Mouse (Mus musculus) stomach, embryonic 14.5 days (tissue): ENCODE data around the gene Pde1b. TPM values are rescaled to one million over a fixed set of nuclear protein-coding genes. Genes with fewer than 3 reads are reported as not detected.

Experiments used
- ATAC-seq: fragments of 200-750 bp; cut with Nextera tagmentation; 2 replicates; pipeline ENCODE4 v1.8.0; 2017; ENCODE audit warnings: low read depth, moderate TSS enrichment; ENCODE audit not compliant: insufficient number of reproducible peaks, insufficient read depth, low FRiP score
- H3K27ac ChIP-seq: fragments of 300-500 bp; sonication (generic); 2 replicates; pipeline ENCODE4 v1.5.1; 2014; ENCODE audit warnings: mild to moderate bottlenecking, low read length, moderate library complexity, mixed read lengths
- H3K27me3 ChIP-seq: fragments of 300-500 bp; sonication (generic); 2 replicates; pipeline ENCODE4 v1.6.1; 2014; ENCODE audit warnings: low read length, control low read depth, mixed read lengths; ENCODE audit not compliant: control insufficient read depth, insufficient read depth
- H3K36me3 ChIP-seq: fragments of 300-500 bp; sonication (generic); 2 replicates; pipeline ENCODE4 v1.6.1; 2014; ENCODE audit warnings: mild to moderate bottlenecking, control low read depth, low read length, moderate library complexity, mixed read lengths; ENCODE audit not compliant: control insufficient read depth, insufficient read depth
- H3K4me1 ChIP-seq: fragments of 300-500 bp; sonication (generic); 2 replicates; pipeline ENCODE4 v1.6.1; 2014; ENCODE audit warnings: low read length, control low read depth, mixed read lengths; ENCODE audit not compliant: control insufficient read depth, insufficient read depth
- H3K4me2 ChIP-seq: fragments of 300-500 bp; sonication (generic); replicated peaks from 2 replicates; pipeline ENCODE4 v1.6.1; 2014; ENCODE audit warnings: low read depth, low read length, control low read depth
- H3K4me3 ChIP-seq: fragments of 300-500 bp; sonication (generic); 2 replicates; pipeline ENCODE4 v1.5.1; 2014; ENCODE audit warnings: low read depth, low read length, control low read depth
- H3K9ac ChIP-seq: fragments of 300-500 bp; sonication (generic); replicated peaks from 2 replicates; pipeline ENCODE4 v1.6.1; 2014; ENCODE audit warnings: low read depth, mild to moderate bottlenecking, control low read depth, low read length, moderate library complexity, mixed read lengths
- H3K9me3 ChIP-seq: fragments of 300-500 bp; sonication (generic); 2 replicates; pipeline ENCODE4 v1.6.1; 2016; ENCODE audit warnings: low read depth, low read length, control low read depth; ENCODE audit not compliant: control insufficient read depth
- WGBS: fragments of 180-500 bp; shearing (Covaris S2); extraction: QIAGEN DNeasy Blood & Tissue Kit; methylation state at CpG from one replicate; pipeline ENCODE4 v1.1.7; 2014; 5-methylcytosine and 5-hydroxymethylcytosine counted together
- polyA plus RNA-seq: library from polyadenylated mRNA; unstranded; fragments of >200 nt; fragmentation: Nextera tagmentation; extraction: Ambion mirVana; gene quantifications from 2 replicates; pipeline ENCODE4 v1.2.1, GENCODE M21; 2014

The Pde1b gene
- polyA plus RNA-seq, 1 experiment from 2014 or later: 15.8 TPM

DNA sequence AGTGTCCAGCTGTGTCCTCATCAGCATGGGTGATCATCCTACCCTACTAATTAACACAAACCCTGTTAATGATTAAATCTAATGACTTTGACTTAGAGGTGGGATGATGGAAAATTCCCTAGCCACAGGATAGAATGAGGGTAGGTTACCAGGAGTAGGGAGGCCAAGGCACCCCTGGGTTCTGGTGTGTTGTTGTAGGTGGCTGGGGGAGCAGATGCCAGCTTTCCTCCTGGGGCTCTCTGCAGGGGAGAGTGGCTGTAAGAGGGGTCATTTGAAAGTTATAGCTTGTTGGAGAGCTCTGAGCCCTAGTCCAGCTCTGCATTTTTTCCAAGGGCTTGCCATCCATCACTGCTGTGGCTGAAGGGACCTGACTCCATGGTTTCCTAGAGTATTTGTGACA, 39.7 kb downstream of the Pde1b start:
- Histone ChIP-seq H3K9ac (no peak overlapping the region), H3K27ac (no peak overlapping the region), H3K4me3 (no peak overlapping the region), H3K27me3 (no peaks in the 10 kb centered on the region; the same call in 1 of the 2 replicates), H3K4me2 (no peak overlapping the region), H3K36me3 (no peaks in the 10 kb centered on the region), H3K4me1 (no peaks in the 10 kb centered on the region), H3K9me3 (no peaks in the 10 kb centered on the region)
- ATAC-seq: no peak

GRCm38 (mm10) chr15:103547983-103548382, 45.1 kb downstream of the Pde1b start:
- Histone ChIP-seq H3K9me3 (no peaks in the 10 kb centered on the region), H3K4me2 (no peak overlapping the region), H3K27me3 (no peaks in the 10 kb centered on the region), H3K27ac (no peak overlapping the region), H3K36me3 (no peaks in the 10 kb centered on the region), H3K4me1 (no peaks in the 10 kb centered on the region), H3K4me3 (no peak overlapping the region), H3K9ac (no peak overlapping the region)
- no peak for ATAC-seq
- WGBS: 75% methylated on average over 3 of the region's 3 CpGs

- H3K4me2 ChIP-seq: no peak overlapping the region
- no peak for ATAC-seq
- 88% methylated on average over 1 of the region's 1 CpGs for WGBS
Measured at GRCm38 (mm10) chr15:103549475-103549874, 46.6 kb downstream of the Pde1b start.

GRCm38 (mm10) chr15:103551053-103551452, 48.2 kb downstream of the Pde1b start:
- 15% methylated on average over 1 of the region's 1 CpGs for whole genome bisulfite sequencing

More at GRCm38 (mm10) chr15:103549475-103549874, 46.6 kb downstream of the Pde1b start:
- no peaks in the 10 kb centered on the region for H3K4me1 ChIP-seq
- H3K36me3 ChIP-seq: no peaks in the 10 kb centered on the region
- no peaks in the 10 kb centered on the region for H3K9me3 ChIP-seq
- no peak overlapping the region for H3K27ac ChIP-seq
- H3K4me3 ChIP-seq: no peak overlapping the region
- no peaks in the 10 kb centered on the region for H3K27me3 ChIP-seq
- H3K9ac ChIP-seq: no peak overlapping the region

DNA sequence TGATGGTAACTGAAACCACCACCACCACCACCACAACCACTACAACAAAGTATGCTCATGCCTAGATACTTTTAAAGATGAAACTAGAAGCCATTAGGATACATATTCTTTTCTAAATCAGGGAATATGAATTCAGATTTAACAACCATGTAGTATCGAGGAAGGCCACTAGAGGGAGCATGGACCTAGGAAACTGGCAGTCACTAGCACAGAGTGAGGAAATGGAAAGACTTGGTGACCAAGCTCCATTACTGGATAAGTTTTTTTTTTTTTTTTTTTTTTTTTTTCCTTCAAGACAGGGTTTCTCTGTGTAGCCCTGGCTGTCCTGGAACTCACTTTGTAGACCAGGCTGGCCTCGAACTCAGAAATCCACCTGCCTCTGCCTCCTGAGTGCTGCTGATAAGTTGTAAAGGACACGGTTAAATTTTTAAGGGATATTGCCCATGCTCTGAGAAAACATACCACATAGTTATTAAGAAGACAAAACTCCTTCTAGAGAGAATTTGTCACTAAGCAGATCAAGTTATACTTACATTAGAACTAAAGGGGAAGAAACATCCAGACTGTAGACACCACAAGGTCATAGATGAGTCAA, 49.4 kb downstream of the Pde1b start:
- Histone ChIP-seq H3K4me3 (no peak overlapping the region), H3K4me2 (no peak overlapping the region), H3K27me3 (no peaks in the 10 kb centered on the region), H3K9ac (no peak overlapping the region), H3K36me3 (no peaks in the 10 kb centered on the region), H3K27ac (no peak overlapping the region), H3K9me3 (no peaks in the 10 kb centered on the region), H3K4me1 (no peaks in the 10 kb centered on the region)
- 40% methylated on average over 3 of the region's 3 CpGs for WGBS
- no peak; the same call in 1 of the 2 replicates for ATAC-seq

More at GRCm38 (mm10) chr15:103551053-103551452, 48.2 kb downstream of the Pde1b start:
- no peaks in the 10 kb centered on the region for H3K27me3 ChIP-seq
- H3K27ac ChIP-seq: no peak overlapping the region
- no peaks in the 10 kb centered on the region for H3K36me3 ChIP-seq
- ATAC-seq: no peak
- no peak overlapping the region for H3K9ac ChIP-seq
- no peaks in the 10 kb centered on the region for H3K4me1 ChIP-seq
- no peak overlapping the region for H3K4me2 ChIP-seq
- H3K9me3 ChIP-seq: no peaks in the 10 kb centered on the region
- H3K4me3 ChIP-seq: no peak overlapping the region

DNA sequence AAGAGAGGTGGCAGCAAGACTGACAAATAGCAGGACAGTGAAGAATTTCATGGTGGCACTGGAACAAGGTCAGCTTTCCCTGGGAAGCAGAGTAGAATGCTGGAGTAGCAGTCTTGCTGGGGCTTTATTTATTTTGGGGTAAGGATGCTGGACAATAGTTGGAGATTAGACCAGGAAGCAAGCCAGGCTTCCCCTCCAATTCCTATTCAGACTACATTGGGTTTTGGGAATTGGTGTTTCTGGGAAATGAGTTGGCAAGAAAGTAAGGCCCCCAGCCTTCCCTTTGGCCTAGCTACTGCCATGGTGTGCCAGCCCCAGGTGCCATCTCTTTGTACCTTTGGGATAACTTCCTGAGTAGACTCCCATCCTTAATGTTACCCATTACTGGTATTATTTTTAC, 62.1 kb downstream of the Pde1b start, which contains the start of gene Glycam1:
Glycam1 (minus strand) TSS at position 101 of the 400 bp plus-strand sequence.
- no peak within 1 kb of the TSS for H3K27ac ChIP-seq
- no peaks in the 10 kb centered on the region for H3K36me3 ChIP-seq
- no peaks in the 10 kb centered on the region for H3K4me1 ChIP-seq
- no peaks in the 10 kb centered on the region for H3K27me3 ChIP-seq
- no peak within 1 kb of the TSS for H3K4me3 ChIP-seq
- ATAC-seq: no peak
- H3K9me3 ChIP-seq: no peaks in the 10 kb centered on the region
- H3K4me2 ChIP-seq: no peak within 1 kb of the TSS
- no peak within 1 kb of the TSS for H3K9ac ChIP-seq

Other genes starting within 250 kb of the Pde1b start
- 1.9 and 2.0 TPM in 2 replicates for gene Nfe2, start 244.6 kb upstream of the Pde1b start, polyA plus RNA-seq
- gene Copz1, start 230.3 kb upstream of the Pde1b start, polyA plus RNA-seq: 281 and 289 TPM in 2 replicates
- 0.24 and 0.46 TPM in 2 replicates for gene Gpr84, start 192.4 kb upstream of the Pde1b start, polyA plus RNA-seq
- gene Zfp385a, start 162.9 kb upstream of the Pde1b start, polyA plus RNA-seq: 11.1 and 11.7 TPM in 2 replicates
- 67.5 and 71.2 TPM in 2 replicates for gene Itga5, start 136.3 kb upstream of the Pde1b start, polyA plus RNA-seq
- gene Gtsf1, start 72.6 kb upstream of the Pde1b start, polyA plus RNA-seq: not detected in 2 replicates
- gene Gtsf2, start 54.6 kb upstream of the Pde1b start, polyA plus RNA-seq: not detected in 2 replicates
- 3.1 and 3.2 TPM in 2 replicates for gene Nckap1l, start 49.2 kb upstream of the Pde1b start, polyA plus RNA-seq
- gene Ppp1r1a, start 35.0 kb downstream of the Pde1b start, polyA plus RNA-seq: 12.9 and 17.4 TPM in 2 replicates
- gene Glycam1, start 62.0 kb downstream of the Pde1b start, polyA plus RNA-seq: not detected in 2 replicates